Mouse (Mus musculus) hindbrain, embryonic 12.5 days (tissue): ENCODE results near the gene Tma16. TPM values are rescaled to one million over a fixed set of nuclear protein-coding genes. Genes with fewer than 3 reads are reported as not detected.
A peak's percentile ranks its signal among the peaks of the same experiment; 100 is the strongest.

Experiments
- ATAC-seq: fragments of 200-750 bp; cut with Nextera tagmentation; 2 replicates; pipeline ENCODE4 v1.8.0; 2017; ENCODE audit warnings: moderate TSS enrichment; ENCODE audit not compliant: low FRiP score
- H3K27ac ChIP-seq: fragments of 300-500 bp; sonication (generic); 2 replicates; pipeline ENCODE4 v1.5.1; 2016; ENCODE audit warnings: mild to moderate bottlenecking
- H3K27me3 ChIP-seq: fragments of 300-500 bp; sonication (generic); 2 replicates; pipeline ENCODE4 v1.6.1; 2016; ENCODE audit warnings: mild to moderate bottlenecking
- H3K36me3 ChIP-seq: fragments of 300-500 bp; sonication (generic); 2 replicates; pipeline ENCODE4 v1.6.1; 2016; ENCODE audit warnings: mild to moderate bottlenecking
- H3K4me1 ChIP-seq: fragments of 300-500 bp; sonication (generic); 2 replicates; pipeline ENCODE4 v1.6.1; 2016
- H3K4me2 ChIP-seq: fragments of 300-500 bp; sonication (generic); replicated peaks from 2 replicates; pipeline ENCODE4 v1.6.1; 2016; ENCODE audit warnings: mild to moderate bottlenecking
- H3K4me3 ChIP-seq: fragments of 300-500 bp; sonication (generic); 2 replicates; pipeline ENCODE4 v1.5.1; 2016; ENCODE audit warnings: mild to moderate bottlenecking
- H3K9ac ChIP-seq: fragments of 300-500 bp; sonication (generic); 2 replicates; pipeline ENCODE4 v1.6.1; 2016; ENCODE audit warnings: mild to moderate bottlenecking, moderate library complexity
- H3K9me3 ChIP-seq: fragments of 300-500 bp; sonication (generic); replicated peaks from 2 replicates; pipeline ENCODE4 v1.6.1; 2016; ENCODE audit warnings: mild to moderate bottlenecking
- WGBS: fragments of 180-500 bp; shearing (Covaris S2); methylation state at CpG from one replicate; pipeline ENCODE4 v1.1.7; 2016; 5-methylcytosine and 5-hydroxymethylcytosine counted together
- polyA plus RNA-seq: library from polyadenylated mRNA; unstranded; fragments of >200 nt; fragmentation: Nextera tagmentation; extraction: Ambion mirVana; gene quantifications from 2 replicates; pipeline ENCODE4 v1.2.1, GENCODE M21; 2016

Gene Tma16
- polyA plus RNA-seq = 13.4 and 15.3 TPM in 2 replicates

DNA sequence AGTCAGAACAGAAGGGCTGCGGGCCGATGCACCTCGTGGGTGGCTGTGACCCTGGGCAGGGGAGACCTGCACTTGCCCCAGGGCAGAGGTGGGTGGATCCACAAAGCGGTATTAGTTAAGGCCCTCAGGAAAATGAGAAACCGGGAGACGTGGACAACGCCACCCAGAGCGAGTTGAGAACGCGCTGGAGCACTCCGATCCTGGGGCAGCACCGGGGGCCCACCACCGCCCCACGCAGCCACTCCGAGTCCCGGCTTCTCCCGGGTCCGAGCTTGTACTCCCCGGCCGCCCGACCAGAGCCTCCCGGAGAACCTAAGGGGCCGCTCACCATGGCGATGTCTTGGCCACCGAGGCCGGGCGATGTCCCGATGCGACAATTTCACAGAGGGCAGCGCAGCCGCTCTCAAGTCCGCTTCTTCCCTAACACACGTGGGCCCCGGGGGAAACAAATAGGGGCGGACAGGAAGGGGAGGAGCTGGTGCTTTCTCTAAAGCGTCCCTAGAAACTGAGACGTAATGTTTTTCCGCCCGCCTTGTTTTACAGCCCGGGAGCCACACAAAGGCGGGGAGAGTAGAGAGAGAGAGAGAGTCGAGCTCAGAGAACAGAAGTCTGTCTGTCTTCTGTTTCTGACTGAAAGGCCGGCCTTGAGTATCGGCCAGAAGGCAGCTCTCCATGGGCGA lies at the start of gene Tma16:
Gene Tma16 (minus strand): TSS at position 447 of the 680 bp plus-strand sequence.
- H3K4me3 ChIP-seq = peak within 1 kb of the TSS; percentile 79
- under 1% methylated on average over 45 of the region's 45 CpGs for WGBS
- H3K4me2 ChIP-seq = peak within 1 kb of the TSS; percentile 75
- peaks cover 12% of the 10 kb centered on the region for H3K36me3 ChIP-seq
- peak; percentile 96 for ATAC-seq
- H3K27me3 ChIP-seq = no peaks in the 10 kb centered on the region
- H3K9me3 ChIP-seq = no peaks in the 10 kb centered on the region
- peak within 1 kb of the TSS; percentile 81 for H3K9ac ChIP-seq
- H3K4me1 ChIP-seq = 0 out of 2 replicates have a peak, but pooled peaks cover 6% of the 10 kb centered on the region
- H3K27ac ChIP-seq = peak within 1 kb of the TSS; percentile 82

DNA sequence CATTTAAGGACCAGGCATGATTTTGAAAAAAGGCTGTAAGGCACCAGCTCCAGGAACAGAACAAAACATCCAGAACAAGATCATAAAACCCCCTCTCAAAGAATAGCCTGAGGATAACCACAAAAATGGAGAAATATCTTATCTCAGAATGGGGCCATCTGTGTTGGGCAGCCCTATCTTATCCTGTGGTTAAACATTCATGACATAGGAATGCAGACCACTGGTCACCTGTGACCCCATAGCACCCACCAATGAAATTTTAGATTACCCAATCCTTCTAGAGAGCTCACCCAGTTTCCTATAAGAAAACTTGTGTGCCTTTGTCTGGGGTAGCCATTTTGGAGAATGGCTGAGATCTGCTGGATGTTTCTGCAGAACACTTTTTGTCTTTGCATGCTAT lies 34.2 kb upstream of the Tma16 start:
- Histone ChIP-seq H3K4me2 (no peak overlapping the region), H3K27me3 (no peaks in the 10 kb centered on the region), H3K36me3 (no peaks in the 10 kb centered on the region), H3K4me3 (no peak overlapping the region), H3K9me3 (no peaks in the 10 kb centered on the region), H3K27ac (no peak overlapping the region), H3K4me1 (no peaks in the 10 kb centered on the region), H3K9ac (no peak overlapping the region)
- ATAC-seq = no peak

DNA sequence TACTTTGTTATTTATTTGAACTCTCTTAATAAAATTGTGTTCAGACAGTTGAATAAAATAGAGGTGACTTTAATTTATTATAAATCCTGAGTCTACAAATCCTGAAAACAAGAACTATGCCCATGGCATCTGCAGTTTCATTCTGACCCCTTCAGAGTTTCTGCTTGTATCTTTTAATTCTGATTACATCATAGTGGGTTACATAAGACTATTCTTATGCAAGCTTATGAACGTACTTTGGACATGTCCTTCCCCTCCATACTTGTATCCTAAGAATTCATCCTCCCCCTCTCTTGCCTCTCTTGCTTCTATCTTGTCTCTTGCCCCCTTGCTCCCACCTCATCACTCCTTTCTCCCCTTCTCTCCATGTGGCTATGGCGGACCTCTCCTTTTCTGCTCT lies 32.8 kb upstream of the Tma16 start:
- Histone ChIP-seq H3K36me3 (no peaks in the 10 kb centered on the region), H3K4me3 (no peak overlapping the region), H3K27ac (no peak overlapping the region), H3K9me3 (no peaks in the 10 kb centered on the region), H3K9ac (no peak overlapping the region), H3K4me2 (no peak overlapping the region), H3K4me1 (no peaks in the 10 kb centered on the region), H3K27me3 (no peaks in the 10 kb centered on the region)
- no peak for ATAC-seq
- 81% methylated on average over 2 of the region's 2 CpGs for WGBS

DNA sequence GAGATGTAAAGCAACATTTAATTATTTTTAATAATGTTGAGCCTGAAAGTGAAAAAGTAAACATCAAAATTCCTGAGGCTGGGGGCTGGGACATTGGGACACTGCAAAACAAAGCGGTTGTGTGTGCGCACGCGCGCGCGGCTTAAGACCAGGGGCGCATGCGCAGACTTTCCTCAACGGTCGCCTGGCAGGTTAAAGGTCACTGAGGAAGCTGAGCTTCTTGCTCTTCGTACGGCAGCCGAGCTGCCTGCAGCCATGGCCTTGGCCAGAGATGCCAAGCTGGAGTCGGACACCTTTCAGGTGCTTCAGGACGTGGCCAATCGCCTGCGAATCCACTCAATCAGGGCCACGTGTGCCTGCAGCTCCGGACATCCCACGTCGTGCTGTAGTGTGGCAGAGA lies 25.2 kb upstream of the Tma16 start, which contains the start of gene Tktl2:
Gene Tktl2 (plus strand): TSS at position 220 of the 400 bp plus-strand sequence.
- H3K27ac ChIP-seq = no peak within 1 kb of the TSS
- 98% methylated on average over 22 of the region's 22 CpGs for WGBS
- ATAC-seq = no peak
- no peaks in the 10 kb centered on the region for H3K4me1 ChIP-seq
- no peaks in the 10 kb centered on the region for H3K36me3 ChIP-seq
- no peak within 1 kb of the TSS for H3K4me3 ChIP-seq
- no peak within 1 kb of the TSS for H3K4me2 ChIP-seq
- H3K9ac ChIP-seq = no peak within 1 kb of the TSS
- H3K27me3 ChIP-seq = no peaks in the 10 kb centered on the region
- no peaks in the 10 kb centered on the region for H3K9me3 ChIP-seq

DNA sequence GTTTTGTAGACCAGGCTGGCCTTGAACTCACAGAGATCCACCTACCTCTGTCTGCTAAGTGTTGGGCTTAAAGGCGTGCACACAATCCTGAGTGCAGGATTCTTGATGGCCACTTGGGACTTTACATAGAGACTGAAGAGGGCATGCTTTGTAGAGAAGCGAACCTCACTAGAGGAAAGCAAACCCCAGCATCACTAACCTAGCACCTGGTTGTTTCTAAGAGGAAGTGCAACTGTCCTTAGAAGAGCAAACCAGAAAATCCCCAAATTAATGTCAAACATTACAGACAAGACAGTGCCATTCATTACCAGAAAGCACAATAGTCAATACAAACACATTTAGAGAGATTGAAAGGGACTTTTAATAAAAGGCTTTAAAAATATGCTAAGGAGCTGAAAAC lies 17.1 kb upstream of the Tma16 start:
- H3K9ac ChIP-seq = no peak overlapping the region
- H3K4me1 ChIP-seq = no peaks in the 10 kb centered on the region
- H3K27ac ChIP-seq = no peak overlapping the region
- no peak for ATAC-seq
- H3K4me3 ChIP-seq = no peak overlapping the region
- H3K36me3 ChIP-seq = no peaks in the 10 kb centered on the region
- 77% methylated on average over 2 of the region's 2 CpGs for WGBS
- no peak overlapping the region for H3K4me2 ChIP-seq
- no peaks in the 10 kb centered on the region for H3K27me3 ChIP-seq
- H3K9me3 ChIP-seq = no peaks in the 10 kb centered on the region

DNA sequence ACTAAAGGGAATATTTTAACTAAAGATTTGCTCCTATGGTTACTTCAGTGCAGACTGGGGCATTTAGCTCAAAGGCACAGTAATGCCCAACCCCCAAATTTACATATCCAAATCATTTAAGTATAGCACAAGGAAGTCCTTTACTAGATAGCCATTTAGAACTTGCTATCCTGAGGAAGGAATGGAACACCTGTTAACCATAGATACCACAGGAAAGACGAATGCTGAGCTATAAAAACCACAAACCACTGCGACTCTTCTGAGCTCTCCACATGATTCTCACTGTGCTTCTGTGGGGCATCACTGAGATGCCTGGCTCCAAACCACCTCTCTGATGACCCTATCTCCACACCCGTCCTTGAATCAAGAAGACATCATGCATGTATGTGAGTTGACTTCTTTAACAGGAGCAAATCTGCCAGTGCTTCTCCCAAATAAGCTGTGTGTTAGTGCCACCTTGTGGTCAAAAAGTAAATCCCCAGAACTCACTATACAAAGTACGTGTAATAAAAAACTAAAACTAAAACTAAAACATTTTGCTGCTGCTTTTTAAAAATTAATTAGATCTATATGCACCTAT lies 10.8 kb upstream of the Tma16 start:
- H3K4me2 ChIP-seq = no peak overlapping the region

DNA sequence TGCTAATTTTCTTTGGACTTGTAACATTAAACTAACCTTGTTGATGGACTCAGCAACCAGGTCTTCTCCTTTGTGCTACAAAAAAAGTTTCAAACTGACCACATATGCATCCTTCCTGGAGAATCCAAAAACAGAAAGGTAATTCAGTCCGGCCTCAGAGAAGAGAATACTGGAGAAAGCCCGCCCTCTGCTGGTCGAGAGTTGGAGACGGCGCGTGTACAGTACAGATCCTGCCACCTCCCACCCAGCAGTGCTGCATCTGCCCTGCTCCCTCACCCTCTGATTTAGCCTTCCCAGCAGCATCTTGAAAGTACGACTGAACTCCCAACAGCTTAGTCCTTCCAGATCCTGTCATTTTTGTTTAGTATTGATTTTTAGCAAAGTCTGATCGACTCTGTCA lies 9.4 kb upstream of the Tma16 start:
- Histone ChIP-seq H3K4me1 (no peaks in the 10 kb centered on the region), H3K4me2 (no peak overlapping the region), H3K36me3 (no peaks in the 10 kb centered on the region), H3K9me3 (no peaks in the 10 kb centered on the region), H3K27ac (no peak overlapping the region), H3K9ac (no peak overlapping the region), H3K27me3 (peaks cover 3% of the 10 kb centered on the region; the same call in 1 of the 2 replicates), H3K4me3 (no peak overlapping the region)
- peak; percentile 78 for ATAC-seq
- 7% methylated on average over 8 of the region's 8 CpGs for WGBS

More for the DNA sequence above, 10.8 kb upstream of the Tma16 start:
- WGBS = 32% methylated on average over 4 of the region's 4 CpGs
- no peak overlapping the region for H3K27ac ChIP-seq
- H3K36me3 ChIP-seq = no peaks in the 10 kb centered on the region
- no peak overlapping the region for H3K4me3 ChIP-seq
- ATAC-seq = no peak
- H3K4me1 ChIP-seq = no peaks in the 10 kb centered on the region
- no peak overlapping the region for H3K9ac ChIP-seq
- no peaks in the 10 kb centered on the region for H3K9me3 ChIP-seq
- peaks cover 3% of the 10 kb centered on the region; the same call in 1 of the 2 replicates for H3K27me3 ChIP-seq

DNA sequence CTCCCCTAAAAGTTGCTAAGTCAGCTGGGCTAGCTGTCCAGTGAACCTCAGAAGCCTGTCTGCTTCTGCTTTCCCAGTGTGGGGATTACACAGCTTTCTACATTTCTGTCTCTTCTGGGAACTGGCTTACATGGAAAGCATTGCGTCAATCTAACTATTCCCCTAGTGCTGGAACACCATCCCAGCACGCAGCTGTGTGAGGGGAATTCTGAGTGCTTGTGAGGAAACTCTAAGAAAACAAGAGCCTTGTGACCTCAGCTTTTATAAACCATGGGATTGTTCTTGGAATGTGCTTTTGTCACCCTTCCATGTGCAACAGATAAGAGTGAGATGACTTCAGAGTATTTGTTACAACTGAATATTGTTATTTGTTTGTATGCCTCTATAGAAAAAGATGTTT lies 8.2 kb upstream of the Tma16 start:
- H3K4me3 ChIP-seq = no peak overlapping the region
- 72% methylated on average over 2 of the region's 2 CpGs for WGBS
- H3K36me3 ChIP-seq = no peaks in the 10 kb centered on the region
- H3K27me3 ChIP-seq = peaks cover 3% of the 10 kb centered on the region; the same call in 1 of the 2 replicates
- H3K9ac ChIP-seq = no peak overlapping the region
- H3K27ac ChIP-seq = no peak overlapping the region
- no peaks in the 10 kb centered on the region for H3K4me1 ChIP-seq
- H3K4me2 ChIP-seq = no peak overlapping the region
- no peaks in the 10 kb centered on the region for H3K9me3 ChIP-seq
- ATAC-seq = no peak

DNA sequence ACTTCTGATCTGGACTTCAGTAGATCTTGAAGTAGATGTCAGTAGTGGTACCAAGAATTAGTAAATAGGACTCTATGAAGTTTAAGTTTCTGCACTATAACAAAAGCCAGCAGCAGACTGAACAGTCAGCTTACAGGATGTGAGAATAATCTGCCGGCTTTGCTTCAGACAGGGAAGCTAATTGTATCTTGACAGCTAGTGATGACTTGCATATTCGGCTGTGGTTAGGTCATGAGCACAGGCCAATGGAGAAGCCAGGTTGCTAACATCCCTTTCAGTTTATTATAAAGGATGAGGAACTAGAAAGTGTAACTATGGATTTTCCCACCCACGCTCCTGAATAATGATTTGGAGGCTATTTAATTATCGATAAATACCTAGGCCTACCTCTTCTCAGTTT lies 4.3 kb upstream of the Tma16 start:
- Histone ChIP-seq H3K36me3 (no peaks in the 10 kb centered on the region), H3K9me3 (no peaks in the 10 kb centered on the region), H3K4me2 (no peak overlapping the region), H3K4me3 (no peak overlapping the region), H3K27me3 (no peaks in the 10 kb centered on the region), H3K4me1 (0 out of 2 replicates have a peak, but pooled peaks cover under 1% of the 10 kb centered on the region), H3K9ac (no peak overlapping the region), H3K27ac (no peak overlapping the region)
- WGBS = 82% methylated on average over 4 of the region's 4 CpGs
- ATAC-seq = no peak

DNA sequence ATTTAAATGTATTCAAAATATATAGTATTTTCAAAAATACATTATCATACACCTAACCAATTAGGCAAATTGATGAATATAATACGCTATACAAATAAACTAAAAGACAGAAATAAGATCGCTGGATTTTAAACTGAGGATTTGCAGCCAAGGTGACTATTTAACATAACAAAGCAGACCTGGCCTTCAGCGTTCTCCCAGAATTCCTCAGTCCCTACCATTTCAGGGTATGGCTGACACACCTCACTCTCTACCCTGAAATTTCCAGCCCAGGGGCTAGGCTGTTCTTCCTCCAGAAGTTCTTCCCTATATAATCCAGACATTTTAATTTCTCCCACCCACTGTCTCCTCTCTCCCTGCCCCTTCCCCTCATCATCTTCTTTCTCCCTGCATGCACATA lies 2.2 kb upstream of the Tma16 start:
- ATAC-seq = no peak
- no peaks in the 10 kb centered on the region for H3K27me3 ChIP-seq
- H3K27ac ChIP-seq = no peak overlapping the region
- 56% methylated on average over 3 of the region's 3 CpGs for WGBS
- H3K9ac ChIP-seq = no peak overlapping the region
- H3K36me3 ChIP-seq = peaks cover 2% of the 10 kb centered on the region; the same call in 1 of the 2 replicates
- 0 out of 2 replicates have a peak, but pooled peaks cover 6% of the 10 kb centered on the region for H3K4me1 ChIP-seq
- no peaks in the 10 kb centered on the region for H3K9me3 ChIP-seq
- H3K4me2 ChIP-seq = no peak overlapping the region
- H3K4me3 ChIP-seq = no peak overlapping the region

DNA sequence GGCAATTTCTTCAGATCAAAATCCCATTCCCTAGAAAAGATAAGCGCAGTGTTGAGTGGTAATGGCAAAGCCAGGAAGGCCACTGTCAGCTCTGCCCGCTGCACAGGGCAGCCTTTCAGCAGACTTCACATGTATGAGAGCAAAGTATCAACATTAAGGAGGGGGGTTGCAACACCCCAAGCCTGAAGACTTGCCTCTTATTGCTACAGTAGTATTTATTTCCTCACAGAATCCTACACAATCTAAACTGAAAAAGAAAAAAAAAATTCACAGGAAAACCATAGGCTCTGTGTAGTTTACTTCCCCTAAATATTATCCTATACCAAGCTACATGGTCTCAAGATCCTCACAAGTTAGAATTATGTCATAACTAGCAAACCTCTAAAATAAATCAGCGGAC lies 9.4 kb downstream of the Tma16 start:
- peaks cover 42% of the 10 kb centered on the region for H3K36me3 ChIP-seq
- WGBS = 98% methylated on average over 3 of the region's 3 CpGs
- H3K4me1 ChIP-seq = no peaks in the 10 kb centered on the region
- no peak overlapping the region for H3K4me2 ChIP-seq
- no peaks in the 10 kb centered on the region for H3K9me3 ChIP-seq
- no peak for ATAC-seq
- no peaks in the 10 kb centered on the region for H3K27me3 ChIP-seq
- no peak overlapping the region for H3K9ac ChIP-seq
- no peak overlapping the region for H3K27ac ChIP-seq
- no peak overlapping the region for H3K4me3 ChIP-seq

DNA sequence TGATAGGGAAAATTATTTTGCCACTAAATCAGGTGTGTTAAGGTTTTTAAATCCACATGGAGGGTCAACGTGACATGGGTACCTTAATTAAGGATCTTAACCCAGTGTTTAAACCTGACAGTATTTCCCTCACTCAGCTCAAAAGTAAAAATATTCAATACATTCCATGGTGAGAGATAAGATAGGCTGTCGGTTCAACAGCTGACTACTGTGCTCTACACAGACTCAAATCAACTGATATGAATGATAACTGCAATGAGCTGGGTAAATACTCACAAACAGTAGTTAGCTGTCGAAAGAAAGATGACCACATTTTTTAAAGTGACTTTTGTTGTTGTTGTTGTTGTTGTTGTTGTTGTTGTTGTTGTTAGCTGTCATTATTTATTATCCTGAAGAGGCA lies 16.5 kb downstream of the Tma16 start:
- Histone ChIP-seq H3K4me3 (no peak overlapping the region), H3K27me3 (no peaks in the 10 kb centered on the region), H3K4me2 (no peak overlapping the region), H3K4me1 (no peaks in the 10 kb centered on the region), H3K36me3 (no peaks in the 10 kb centered on the region), H3K9me3 (no peaks in the 10 kb centered on the region), H3K27ac (no peak overlapping the region), H3K9ac (no peak overlapping the region)
- ATAC-seq = no peak
- WGBS = 91% methylated on average over 3 of the region's 3 CpGs

DNA sequence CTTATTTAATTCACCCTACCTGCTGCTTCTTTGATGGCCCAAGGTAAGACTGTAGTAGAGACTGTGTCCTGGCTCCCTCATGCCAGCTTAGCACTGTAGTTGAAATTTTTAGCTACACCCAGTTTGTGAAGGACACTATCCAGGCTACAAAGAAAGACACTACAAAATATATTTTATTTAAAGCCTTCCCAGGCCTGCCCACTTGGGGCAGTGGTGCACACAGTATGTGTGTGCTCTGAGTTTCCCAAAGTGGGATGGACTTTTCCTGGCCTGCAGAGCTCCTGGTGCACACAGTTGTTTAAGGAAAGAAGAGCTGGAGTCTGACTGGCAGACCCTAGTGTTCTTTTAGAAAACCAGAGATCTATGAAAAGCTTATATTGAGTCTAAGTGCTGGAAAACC lies 29.3 kb downstream of the Tma16 start:
- Histone ChIP-seq H3K4me2 (no peak overlapping the region), H3K9me3 (no peaks in the 10 kb centered on the region), H3K4me3 (no peak overlapping the region), H3K27ac (no peak overlapping the region), H3K27me3 (no peaks in the 10 kb centered on the region), H3K4me1 (no peaks in the 10 kb centered on the region), H3K9ac (no peak overlapping the region), H3K36me3 (no peaks in the 10 kb centered on the region)
- ATAC-seq = no peak
